Mouse (Mus musculus): ENCODE data around the gene Tmod1.

The Tmod1 gene

DNA sequence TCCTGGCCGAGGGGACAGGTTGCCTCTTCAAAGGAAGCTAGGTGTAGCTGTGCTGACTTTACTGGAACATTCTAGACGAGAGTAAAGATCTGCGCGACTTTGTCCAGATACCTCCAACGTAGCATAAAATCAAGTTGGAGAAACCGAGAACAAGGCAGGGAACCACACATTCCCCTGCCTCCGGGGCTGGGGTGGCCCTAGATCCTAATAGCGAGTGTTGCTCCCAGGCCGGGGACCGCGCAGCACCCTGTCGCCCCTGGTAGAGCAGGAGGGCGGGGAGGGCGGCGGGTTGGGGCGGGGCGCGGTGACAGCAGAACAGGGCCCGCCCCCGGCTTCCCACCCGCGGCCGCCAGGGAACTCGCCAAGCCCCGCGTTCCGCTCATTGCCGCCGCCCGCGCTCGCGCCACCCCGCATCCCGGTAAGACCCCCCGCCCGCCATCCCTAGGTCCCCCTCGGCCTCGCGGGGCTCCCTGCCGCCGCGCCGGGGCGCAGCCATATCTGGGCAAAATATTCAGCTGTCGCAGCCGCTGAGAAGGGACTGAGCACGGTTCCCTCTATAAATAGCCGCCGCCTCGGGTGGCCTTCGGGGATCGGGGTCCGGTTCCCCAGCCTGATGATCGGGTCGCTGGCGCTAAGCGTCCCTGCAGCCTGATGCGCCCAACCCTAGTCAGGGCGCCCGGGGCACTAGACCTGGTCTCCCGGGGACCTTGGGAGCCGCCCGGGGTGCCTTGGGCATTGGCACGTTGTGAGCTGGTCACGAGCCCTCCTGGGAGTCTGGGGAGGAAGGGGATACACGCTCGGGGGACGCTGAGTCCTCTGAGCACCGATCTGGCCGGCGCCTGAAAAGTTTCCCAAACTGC lies at the start of gene Tmod1:
Gene Tmod1 (plus strand): TSS at position 44 of the 860 bp plus-strand sequence.
- peak in 1 of 2 experiments; percentile 45 for DNase-seq (ENCODE audit: low spot score in 2 of 2)

DNA sequence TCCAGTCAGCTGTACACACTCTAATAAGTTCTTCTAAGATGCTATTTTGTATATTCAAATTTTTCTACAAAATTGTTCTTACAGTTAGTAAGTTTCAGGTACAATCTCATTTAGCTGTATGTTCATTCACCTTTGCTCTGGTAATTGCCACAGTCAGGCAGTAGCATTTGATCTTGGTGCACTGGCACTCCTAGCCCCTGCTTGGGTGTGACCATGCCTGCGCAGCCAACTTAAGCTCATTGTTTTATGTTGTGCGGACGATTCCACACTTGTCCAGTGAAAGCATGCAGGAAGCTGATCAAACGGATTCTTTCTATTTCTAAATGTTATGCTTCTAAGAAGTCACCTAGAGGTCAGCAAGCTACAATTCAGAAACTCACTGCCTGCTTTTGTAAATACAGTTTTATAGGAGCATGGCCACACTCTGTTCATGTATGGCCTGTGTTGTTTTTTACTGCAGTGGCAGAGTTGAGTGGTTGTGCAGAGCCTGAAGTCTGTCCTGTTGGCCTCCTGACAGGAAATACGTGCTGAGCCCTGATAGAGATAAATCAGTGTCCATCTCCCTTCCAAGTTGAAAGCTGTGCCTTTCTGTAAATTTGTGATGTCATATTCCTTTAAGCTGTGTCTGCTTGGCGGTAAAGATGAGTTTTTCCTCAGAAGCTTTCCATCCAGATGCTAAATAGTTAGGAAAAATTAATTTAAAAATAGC lies 48.2 kb upstream of the Tmod1 start:
- DNase-seq (ENCODE audit: low spot score in 2 of 2) = no peak

DNA sequence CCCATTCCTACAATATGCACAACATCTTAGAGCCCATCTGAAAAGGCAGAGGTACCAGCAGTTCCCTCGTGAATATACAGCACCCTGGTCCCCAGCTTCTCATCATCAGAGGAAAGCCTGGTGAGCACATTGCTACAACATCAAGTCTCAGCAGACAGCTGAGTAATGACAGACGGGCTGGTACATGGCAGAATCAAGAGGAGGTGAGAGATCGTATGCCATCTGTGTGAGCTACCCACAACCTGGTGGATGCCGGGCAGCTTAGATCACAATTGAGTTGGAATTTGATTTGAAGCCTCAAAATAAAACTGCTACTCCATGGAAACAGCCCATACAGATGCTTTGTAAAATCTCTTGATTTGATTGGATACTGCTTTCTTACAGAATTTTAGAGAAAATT lies 40.2 kb upstream of the Tmod1 start:
- DNase-seq (ENCODE audit: low spot score in 2 of 2) = no peak

DNA sequence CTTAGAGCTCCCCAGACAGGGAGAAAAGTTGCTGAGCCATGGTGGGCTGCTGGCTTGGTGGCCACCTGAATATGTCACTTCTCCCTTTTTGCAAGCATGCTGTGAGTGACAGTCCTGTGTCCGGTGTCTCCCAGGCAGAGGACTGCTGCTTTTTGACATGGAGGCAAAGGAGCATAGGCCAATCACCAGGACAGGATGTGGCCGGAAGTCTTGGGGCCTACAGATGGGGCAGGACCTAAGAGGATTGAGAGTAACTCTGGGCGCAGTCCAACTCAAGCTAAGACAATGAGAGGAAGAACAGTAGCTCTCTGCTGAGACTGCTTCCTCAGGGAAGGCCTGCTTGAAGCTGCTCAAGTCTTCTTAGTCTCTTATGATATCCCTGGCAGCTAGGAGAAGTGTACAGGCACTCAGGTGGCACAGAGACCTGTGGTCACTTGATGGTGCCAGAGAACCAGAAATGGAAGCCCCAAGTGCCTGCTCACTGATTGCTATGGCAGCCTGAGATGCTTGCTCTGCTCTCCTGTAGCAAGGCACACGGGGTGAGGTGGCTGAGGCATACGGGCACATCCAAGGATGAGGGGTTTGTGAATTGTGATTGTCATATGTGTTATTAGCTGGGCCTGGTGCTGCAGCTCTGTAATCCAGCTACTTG lies 30.5 kb upstream of the Tmod1 start:
- no peak for DNase-seq (ENCODE audit: low spot score in 2 of 2)

DNA sequence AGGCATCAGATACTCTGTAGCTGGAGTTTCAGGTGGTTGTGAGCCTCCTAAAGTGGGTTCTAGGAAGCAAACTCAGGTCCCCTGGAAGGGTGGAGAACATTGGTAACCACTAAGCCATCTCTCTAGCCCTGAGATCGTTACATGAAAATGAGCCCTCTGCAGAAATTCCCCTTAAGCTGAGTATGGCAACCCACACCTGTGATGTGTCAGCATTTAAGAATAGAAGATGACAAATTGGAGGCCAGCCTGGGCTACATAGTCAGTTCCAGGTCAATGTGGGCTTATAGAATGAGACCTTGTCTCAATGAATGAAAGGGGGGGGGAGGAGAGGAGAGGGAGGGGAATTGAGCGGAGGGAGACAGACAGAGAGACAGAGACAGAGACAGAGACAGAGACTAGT lies 27.0 kb upstream of the Tmod1 start:
- DNase-seq (ENCODE audit: low spot score in 2 of 2) = no peak

DNA sequence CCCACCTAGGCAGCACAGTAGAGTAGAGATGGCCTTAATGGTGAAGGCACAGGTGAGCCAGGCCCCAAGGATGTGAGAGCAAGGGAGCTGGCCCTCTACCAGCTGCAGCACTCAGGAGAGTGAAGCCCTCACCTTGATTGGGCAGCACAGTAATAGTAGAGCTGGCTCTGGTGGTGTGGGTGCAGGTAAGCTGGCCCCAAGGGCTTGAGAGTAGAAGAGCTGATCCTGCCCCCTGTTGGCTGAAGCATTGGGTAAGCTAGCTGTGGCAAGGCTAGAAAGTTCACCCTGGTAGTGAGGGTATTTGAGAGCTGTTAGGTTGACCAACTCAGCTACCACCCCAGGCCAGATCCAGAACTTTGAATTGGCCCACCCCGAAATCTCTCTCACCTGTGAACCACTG lies 23.1 kb upstream of the Tmod1 start:
- no peak for DNase-seq (ENCODE audit: low spot score in 2 of 2)

DNA sequence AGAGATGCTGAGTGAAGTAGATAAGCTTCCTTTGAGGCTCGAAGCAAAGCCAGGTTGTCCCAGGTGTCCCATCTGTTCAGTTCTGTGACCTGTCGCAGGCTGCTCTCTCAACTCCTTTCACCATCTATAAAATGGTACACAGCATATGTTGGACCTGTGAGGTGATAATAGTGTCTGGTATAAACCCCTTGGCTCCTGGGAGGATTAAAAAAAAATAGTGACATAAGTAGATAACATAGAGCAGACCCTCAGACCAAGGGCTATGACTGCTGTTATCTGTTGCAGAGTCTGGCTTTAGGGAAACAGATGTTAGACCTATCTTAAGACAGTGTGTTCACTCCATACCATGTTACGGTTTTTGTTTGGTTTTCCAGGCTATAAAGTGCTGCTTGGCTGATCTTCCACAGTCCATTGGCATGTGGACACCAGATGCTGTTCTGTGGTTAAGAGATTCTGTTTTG lies 15.7 kb upstream of the Tmod1 start:
- DNase-seq (ENCODE audit: low spot score in 2 of 2) = no peak

DNA sequence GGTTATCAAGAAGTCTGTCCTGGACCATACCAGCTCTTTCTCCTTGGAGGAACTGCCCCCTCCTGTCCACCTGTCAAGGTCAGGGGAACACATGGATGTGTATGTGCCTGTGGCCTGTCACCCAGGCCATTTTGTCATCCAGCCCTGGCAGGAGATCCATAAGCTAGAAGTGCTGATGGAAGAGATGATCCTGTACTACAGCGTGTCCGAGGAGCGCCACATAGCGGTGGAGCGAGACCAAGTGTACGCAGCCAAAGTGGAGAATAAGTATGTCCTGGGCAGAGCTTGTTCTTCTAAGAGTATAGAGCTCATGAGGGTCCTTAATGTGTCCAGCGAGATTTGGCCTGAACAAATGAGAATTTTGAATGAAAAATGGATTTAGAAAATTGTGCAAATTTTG lies 12.8 kb upstream of the Tmod1 start:
- DNase-seq (ENCODE audit: low spot score in 2 of 2) = peak in 1 of 2 experiments; percentile 36

DNA sequence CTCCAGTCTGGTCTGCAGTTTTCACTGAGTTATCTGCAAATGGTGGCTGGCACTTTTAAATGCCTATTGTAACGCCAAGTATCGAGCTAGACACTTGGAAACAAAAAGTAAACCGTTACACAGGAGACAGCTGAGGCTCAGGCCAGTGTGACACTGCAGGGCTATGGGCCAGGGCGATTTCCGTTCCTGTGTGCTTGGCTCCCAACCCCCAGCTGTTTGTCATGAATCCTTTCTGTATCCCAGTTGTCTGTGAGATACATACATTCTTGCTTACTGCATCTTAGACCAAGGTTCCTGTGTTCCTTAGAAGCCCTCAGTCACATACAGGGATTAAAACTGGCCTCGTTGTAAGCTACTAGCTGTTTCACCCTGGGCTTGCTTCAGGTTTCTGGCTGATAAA lies 10.5 kb upstream of the Tmod1 start:
- DNase-seq (ENCODE audit: low spot score in 2 of 2) = no peak

DNA sequence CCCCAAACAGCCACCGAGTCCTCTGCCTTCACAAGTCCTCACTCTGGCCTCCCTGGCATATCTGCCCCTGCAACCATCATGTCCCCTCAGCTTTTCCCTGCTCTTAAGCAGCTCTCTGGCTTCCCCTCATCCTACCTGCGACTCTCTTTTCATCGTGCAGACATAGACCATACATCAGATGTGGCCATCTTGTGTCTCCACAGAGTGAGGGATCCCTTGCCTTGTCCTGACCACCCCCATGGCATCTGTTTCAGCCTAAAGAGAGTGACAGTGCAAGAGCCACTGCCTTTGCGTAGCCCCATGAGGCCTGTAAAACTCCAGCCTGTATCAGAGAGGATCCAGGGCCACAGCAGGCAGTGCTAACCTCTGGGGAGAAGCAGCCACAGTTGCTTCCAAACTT lies 10.0 kb upstream of the Tmod1 start:
- DNase-seq (ENCODE audit: low spot score in 2 of 2) = no peak

DNA sequence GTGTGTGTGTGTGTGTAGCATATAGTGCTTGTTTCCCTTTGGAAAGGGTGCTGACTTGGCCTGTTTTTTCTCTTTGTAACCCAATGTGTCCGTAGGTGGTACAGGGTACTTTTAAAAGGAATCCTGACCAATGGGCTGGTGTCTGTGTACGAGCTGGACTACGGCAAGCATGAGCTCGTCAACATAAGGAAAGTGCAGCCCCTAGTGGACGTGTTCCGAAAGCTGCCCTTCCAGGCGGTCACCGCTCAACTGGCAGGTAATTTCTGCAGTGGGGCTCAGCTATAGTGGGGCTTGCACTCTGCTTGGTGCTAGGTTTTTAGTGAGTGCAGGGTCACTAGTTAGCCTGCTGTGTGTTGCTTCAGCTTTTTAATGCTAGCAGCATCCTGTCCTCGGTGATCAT lies 9.2 kb upstream of the Tmod1 start:
- DNase-seq (ENCODE audit: low spot score in 2 of 2) = no peak

DNA sequence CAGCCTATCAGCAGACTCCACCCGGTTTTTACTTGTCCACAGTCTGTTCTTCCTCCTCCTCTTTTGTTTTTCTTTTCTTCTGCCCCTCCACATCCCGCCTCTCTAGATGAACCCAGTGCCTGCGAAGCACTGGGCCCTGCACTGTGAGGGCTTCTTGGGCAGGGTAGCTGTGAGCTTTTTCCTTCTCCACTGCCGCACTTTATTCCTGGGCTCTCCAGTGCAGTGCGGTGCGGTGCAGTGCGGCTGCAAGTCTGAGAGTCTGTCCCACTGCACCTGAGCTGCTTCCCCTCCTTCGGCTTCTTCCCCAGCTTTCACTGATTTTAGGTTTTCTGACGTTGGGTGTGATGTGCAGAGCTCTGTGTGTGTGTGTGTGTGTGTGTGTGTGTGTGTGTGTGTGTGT lies 6.3 kb upstream of the Tmod1 start:
- DNase-seq (ENCODE audit: low spot score in 2 of 2) = no peak

DNA sequence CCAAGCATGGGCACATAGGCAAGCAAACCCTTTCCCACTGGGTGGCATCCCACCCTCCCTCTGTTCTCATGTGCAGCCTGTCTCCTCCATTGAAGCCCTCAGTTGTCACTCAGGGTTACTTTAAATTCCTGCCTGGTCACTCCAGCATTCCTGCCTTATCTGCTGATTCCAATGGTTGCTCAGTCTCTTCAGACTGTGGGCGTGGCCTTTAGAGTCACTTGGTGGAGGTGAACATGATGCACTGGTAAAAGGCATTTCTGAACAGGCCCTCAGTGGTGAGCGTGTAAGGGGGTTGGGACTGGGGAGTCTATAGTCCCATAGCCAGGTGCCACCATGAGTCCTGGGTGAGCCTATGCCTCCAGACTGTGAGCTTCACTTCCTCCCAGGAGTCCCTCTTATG lies 5.5 kb upstream of the Tmod1 start:
- DNase-seq (ENCODE audit: low spot score in 2 of 2) = no peak

DNA sequence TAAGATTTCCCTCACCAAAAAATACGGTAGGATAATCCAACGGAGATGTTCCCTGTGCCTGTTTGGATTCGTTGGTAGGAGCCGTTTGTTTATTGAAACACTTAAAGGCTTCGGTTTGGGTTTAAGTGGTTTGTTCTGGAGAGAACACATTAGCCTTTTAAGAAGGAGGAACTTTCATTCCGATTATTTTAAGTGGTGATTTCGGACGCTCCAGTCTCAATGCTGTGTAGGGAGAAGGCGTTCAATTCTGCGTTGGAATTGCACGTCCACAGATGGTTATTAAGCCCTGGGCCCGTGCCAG lies 194 bp upstream of the Tmod1 start:
- no peak for DNase-seq (ENCODE audit: low spot score in 2 of 2)

DNA sequence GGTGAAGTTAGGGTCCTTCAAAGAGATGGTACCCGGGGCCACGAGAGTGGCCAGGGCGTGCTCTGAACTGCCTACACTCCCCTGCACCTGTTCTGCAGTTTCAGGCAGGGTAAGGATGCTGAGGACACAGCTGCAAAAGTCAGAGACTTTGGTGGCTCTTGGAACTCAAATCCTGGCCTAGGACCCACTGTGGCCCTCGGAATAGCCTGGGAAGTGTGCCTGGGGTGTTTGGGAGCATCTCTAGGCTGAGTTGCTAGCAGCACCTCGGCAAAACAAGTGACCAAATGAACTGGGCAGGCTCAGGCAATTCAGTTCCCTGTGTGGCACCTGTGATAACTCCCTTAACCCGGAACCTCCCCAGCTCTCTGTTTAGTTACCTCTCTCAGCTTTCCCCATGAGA lies 1.2 kb downstream of the Tmod1 start:
- no peak for DNase-seq (ENCODE audit: low spot score in 2 of 2)

DNA sequence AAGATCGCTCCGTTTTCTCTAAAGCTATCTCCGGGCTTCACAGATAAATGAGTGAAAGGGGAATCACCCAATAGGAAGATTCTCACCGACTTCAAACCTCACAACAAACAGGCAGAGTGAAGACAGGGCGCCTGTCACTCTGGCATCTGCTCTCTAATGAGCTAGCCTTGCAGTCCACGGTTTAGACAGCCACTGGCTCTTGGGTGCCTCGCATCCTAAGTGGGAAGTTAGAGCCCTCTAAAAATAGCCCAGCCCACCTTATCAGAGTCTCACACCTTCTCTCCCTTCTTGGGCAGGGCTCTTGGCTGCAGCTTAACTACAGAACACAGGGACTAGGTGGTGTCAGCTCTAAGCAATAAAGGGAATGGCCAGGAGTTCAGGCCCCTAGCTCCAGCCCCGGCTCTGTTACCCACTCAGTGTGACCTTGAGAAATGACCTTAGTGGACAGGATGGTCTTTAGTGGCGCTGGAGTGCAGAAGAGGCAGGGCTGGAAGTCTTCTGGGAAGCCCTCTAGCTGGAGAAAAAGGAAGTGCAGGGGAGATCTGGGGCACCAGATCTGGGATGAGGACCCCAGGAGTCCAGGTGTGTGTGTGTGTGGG lies 2.0 kb downstream of the Tmod1 start:
- no peak for DNase-seq (ENCODE audit: low spot score in 2 of 2)

DNA sequence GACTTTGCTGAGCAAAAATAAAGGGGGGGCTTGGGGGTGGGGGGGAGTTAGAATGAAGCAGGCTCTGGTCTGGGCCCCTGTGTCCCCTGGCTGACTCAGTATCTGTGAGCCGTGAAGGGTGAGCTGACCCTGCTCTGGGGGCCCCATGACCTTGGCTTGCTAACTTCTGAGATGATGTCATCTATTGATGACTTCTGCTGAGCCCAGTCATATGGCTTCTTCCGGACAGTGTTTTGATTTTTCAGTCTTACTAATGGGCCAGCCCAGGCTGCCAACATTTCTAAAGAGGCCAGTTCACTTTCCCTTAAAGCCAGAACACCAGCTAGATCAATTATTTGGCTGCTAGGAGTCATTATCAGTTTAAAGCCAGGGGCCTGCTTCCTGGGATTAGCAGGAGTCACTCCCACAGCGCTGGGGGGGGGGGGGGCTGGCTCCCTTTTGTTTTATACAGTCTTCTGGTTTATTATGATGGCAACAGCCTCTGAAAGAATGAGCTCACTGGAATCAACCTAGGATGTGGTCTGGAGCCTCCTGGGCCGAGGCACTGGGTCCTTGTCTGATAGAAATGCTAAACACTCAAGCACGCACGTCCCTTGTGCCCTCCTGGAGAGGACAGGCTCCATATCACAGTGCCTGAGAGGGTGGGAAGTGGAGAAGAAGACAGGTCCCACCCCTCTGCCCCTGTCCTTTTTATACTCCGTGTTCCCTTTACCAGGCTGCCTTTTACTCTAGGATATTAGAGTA lies 3.2 kb downstream of the Tmod1 start:
- no peak for DNase-seq (ENCODE audit: low spot score in 2 of 2)

DNA sequence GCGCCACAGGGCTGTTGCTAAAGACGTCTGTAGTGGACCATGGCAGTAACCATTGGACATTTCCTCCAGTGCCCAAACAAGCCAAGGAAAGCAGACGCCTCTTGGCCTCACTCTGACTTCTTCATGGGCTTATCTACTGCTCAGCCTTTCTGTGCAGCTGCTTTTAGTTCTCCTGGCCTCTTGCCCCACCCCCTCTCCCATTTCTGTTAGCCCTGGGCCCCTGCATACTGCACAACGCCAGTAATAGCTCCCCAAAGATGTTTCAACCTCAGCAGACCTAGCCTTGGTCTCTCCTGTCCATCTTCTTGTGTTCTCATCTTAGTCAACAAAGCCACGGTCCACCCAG lies 3.7 kb downstream of the Tmod1 start:
- DNase-seq (ENCODE audit: low spot score in 2 of 2) = no peak

DNA sequence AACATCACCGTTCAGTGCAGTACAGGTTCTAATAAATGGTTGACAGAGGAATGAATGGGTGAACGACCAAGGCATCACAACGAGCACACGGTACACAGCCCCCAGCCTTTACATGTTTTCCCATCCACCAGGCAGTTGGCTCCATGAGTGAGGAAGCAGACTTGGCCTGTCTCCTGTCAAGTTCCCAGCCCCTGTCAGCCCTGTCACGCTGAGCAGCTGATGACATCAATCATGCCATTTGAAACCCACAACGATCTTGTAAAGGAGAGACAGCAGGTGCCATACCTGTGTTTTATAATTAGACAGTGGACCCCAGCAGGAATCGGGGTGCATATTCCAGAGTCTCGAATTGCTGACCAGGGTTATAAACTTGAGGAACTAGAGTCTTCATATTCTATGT lies 4.6 kb downstream of the Tmod1 start:
- no peak for DNase-seq (ENCODE audit: low spot score in 2 of 2)

DNA sequence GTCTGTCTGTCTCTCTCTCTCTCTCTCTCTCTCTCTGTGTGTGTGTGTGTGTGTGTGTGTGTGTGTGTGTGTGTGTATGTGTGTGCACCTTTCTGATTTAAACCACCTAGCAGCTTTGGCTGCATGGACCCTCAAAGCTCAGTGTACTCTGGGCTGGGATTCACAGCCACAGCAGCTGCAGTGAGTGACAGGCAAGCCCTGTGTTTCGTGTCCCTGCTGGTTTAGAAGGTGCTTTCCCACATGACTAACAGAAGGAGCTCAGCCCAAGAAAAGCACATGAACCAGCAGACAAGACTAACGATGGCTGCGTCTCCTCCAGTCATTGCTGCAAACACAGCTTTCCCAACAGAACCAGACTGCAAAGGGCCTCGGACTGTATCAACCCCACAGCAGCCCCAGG lies 9.2 kb downstream of the Tmod1 start:
- no peak for DNase-seq (ENCODE audit: low spot score in 2 of 2)

DNA sequence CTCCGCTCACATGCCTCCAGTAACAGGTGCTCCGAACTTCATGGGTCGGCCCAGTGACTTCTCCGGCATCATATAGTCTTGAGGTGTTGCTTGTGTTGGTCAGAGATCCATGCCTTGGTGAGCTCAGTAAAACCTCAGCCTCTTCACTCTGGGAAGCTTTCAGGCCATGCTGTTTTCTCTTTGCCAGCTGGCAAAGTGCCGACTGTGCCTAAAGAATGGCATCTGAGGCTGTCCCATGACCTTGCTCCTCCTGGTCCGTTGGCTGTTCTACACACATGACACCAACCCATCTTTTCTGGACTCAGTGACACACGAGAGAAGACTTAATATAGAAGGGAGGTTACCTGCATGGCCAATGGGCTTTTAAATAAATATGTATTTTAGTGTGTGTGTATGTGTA lies 9.7 kb downstream of the Tmod1 start:
- DNase-seq (ENCODE audit: low spot score in 2 of 2) = no peak
